Mouse (Mus musculus): ENCODE data around the gene Sft2d1.
"Not testable (repeated sequence)": the region's sequence is repeated elsewhere in the genome, so short reads cannot be mapped to it uniquely, and the experiment has no call there.

Gene Sft2d1

DNA sequence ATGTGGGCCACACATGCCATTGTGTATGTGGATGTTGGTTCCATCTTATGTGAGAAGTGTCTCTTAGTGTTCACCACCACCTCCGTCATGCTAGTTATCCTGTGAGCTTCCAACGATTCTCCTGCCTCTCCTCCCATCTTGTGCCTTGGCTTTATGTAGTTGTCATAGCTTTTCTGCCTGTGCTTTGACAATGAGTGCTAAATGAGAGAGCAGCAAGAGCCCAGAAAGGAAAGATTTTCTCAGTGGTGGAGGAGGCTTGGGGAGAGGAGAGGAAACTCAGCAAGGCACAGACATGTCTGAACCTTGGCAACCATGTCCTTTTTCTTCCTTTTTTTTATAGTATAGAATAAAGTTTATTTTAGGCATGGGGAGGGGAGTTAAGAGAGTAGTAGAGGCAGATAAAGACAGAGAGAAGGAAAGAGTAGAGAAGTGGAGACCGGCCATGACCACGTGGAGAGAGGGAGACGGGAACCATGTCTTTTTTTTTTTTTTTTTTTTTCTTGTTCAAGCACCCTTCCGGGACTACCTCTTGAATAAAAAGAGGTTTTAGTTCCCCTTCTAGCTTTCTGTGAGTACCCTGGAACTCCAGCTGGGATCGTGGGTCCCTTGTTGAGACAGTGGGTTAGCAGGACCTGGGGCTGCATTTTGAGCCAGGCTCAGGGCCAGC is 8.0 kb upstream of the Sft2d1 start:
- no peak for DNase-seq (ENCODE audit: low read depth)

DNA sequence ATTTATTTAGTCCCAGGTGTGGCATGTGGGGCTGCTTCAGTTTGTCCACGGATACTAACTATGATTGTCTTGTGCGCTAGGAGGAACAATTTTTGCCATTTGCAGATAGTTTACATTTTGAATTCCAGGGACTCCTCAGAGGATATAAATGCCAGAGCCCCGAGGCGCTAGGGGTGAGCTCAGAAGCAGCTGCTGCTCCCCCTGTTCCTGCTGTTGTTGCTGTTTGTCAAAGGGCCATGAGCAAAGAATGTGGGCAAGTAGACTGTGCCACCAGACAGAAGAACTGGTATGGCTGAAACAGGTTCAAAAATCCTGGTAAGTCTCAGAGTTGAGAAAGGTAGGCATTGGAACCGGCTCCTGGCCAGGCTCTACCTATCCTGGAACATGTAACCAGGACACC is 7.2 kb upstream of the Sft2d1 start:
- no peak for DNase-seq (ENCODE audit: low read depth)

DNA sequence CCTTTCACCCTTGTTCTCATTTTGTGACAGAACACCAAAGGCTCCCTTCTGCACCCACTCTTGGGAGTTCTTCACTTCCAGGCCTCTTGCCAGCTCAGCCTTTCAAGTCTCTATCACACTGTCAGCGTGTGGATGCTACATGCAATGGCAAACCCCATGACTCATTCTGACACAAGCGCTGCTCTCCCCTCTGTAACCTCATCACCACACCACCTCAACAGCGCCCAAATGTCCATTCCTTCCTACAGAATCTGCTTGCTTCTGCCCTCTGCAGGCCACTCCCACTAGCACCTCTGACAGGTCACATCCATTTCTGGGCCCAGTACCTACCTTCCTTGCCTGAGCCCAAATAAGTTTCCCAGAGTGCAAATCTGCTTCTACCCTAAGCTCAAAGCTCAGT is 5.1 kb upstream of the Sft2d1 start:
- peak; percentile 82 for DNase-seq (ENCODE audit: low read depth)

DNA sequence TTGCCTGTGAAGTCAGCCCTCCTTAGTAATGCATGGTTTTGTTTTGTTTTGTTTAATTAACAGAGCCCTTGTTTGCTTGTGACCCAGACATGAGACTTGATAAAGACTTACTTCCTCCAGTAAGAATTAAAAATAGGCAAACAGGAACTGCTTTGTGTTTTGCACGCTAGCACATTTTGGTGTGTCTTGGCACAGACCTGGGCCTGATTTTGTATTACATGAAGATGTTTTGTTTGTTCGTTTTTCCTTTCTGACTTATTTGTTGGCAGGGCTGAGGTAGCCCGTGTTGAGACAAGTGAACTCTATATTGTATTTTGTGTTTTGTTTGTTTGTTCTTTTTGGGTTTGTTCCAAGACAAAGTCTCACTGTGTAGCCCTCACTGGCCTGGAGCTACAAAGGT is 849 bp downstream of the Sft2d1 start:
- peak; percentile 28 for DNase-seq (ENCODE audit: low read depth)

DNA sequence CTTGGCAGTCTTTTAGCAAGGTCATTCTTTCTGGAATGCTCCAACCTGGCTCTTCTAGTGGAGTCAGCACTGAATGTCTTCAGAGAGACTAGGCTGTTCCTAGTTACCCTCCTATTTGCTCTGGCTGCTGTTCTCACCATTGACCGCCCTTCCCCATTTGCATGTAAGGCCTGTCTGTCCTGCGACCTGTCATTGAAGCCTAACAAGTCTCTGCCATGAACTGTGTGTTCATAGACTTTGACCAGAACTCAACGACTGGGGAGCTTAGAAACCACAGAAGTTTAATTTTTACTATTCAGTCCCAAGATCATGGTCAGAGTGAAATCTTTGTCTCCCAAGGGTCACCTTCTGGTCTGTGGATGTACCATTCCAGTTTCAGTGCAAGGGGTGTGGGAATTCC is 3.1 kb downstream of the Sft2d1 start:
- DNase-seq (ENCODE audit: low read depth) = no peak

DNA sequence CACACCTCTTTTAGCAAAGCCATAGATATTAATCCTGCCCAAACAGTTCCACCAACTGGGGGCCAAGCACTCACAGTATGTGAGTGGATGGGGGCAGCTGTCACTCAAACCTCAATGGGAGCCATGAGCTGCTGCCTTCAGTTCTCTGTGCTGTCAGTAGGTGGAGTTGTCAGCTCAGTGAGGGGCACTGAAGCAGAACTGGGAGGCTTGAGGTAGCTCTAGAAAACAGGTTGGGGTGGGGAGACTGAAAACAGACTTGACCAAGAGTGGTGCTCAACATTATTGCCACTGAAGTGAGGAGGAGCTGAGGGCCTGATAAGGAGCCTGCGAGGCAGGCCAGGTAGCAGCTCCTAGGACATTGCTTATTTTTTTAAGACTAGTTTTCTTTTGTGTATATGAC is 5.3 kb downstream of the Sft2d1 start:
- DNase-seq (ENCODE audit: low read depth) = peak; percentile 57

DNA sequence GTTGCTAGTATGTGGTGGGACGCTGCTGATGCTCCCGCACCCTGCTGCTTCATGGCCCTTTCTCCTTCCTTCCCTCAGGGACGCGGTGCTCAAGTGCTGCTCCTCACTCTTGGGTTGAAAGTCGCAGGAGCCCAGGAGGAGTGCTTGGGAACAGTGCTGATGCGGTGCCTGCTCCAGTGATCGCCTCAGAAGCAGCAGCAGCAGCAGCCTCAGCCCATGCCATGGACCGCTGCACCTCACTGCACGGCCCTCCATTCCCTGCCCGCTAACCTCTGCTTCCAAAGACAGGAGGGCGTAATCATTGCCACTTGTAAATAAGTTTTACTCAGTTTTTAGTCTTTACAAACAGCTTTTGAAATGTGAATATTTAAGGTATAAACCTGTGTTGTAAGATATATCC is 16.0 kb downstream of the Sft2d1 start:
- not testable (repeated sequence) for DNase-seq (ENCODE audit: low read depth)

DNA sequence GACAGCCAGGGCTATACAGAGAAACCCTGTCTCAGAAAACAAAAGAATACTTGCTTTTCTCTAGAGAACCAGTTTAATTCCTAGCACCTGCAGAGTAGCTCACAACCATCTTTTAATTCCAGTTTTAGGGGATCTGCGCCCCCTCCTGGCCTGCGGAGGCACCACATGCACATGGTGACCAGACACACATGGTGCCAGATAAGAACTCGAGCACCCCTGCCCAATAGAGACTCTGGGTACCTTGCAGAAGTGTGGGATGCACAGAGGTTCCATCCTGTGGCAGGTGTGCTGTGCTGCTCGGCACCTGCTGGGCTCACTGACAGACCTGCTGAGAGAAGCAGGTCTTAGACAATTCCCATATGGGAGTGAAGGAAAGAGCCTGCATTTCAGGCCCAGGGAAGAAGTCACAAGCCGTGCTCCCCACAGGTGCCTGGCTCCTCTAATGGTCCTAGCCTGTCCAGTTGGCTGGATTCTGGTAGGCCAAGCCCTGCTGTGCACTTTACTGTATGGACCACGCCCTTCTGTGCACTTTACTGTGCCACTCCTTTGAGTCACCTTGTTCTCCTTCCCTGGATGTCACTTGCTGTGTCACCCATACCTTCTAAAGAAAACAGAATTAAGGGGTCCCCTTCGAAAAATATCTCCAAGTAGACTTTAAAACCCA is 17.7 kb downstream of the Sft2d1 start:
- DNase-seq (ENCODE audit: low read depth) = no peak

DNA sequence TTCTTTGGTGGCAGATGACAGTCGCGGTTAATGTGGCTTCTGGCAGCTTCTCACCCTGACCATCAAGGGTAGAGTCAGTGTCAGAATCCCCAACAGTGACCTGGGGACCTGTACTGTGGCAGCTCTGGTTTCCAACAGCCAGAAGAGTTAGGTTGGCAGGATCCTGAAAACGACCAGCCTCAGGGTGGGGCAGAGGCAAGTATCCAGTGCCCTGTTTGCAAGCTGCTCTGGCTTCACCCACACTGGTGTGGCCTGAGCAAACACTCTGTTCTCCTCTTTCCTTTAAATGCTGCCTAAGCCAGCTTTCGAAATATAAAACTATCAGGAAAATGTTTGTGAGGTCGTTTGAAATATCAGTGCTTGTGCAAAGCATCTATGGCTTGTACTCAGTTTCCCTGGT is 19.7 kb downstream of the Sft2d1 start:
- no peak for DNase-seq (ENCODE audit: low read depth)

DNA sequence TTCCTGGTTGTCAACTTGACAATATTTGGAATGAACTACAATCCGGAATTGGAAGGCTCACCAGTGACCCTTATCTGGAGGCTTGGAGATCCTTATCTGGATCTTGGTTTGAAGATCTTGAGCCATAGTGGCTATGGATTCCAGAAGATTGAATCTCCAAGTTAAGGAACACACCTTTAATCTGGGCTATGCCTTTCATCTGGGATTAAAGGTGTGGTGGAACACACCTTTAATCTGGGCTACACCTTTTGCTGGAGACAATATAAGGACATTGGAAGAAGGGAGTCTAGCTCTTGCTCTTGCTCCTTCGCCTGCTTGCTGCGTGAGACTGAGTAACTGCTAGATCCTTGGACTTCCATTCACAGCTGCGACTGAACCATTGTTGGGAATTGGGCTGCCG is 26.3 kb downstream of the Sft2d1 start, which contains the start of gene Prr18:
Prr18 (plus strand) TSS at position 301 of the 400 bp plus-strand sequence.
- DNase-seq (ENCODE audit: low read depth) = not testable (repeated sequence)

DNA sequence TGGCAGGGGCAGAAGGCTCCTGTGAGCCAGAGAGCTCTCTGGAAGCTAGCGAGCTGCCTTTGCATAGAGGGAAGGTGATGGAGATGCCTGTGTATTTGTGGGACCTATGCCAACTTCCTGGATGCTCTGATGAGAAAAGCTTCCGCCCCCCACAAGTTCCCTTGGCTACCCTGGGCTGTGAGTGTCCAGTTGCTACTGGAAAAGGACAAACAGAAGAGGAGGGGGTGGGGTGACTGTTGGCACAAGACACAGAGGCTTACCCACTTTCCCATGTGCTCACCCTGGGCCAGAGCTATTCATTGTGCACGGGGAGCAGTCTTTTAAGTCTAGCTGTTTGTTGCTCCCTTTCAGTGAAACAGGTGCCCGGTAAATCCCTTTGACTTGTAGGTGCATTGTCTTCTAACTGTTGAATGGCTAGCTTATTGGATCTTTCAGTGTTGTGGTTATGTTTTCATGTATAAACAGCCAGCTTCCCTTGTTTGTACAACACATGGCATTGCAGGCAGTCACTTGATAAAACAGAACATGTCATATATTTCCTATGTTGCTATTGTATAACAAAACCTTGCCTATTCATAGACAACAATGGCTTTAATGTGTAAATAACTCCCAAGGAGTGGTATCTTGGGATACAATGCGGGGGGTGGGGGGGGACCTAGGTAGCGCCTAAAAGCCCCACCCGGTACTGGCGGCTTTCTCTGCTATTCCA is 28.9 kb downstream of the Sft2d1 start:
- DNase-seq (ENCODE audit: low read depth) = no peak

DNA sequence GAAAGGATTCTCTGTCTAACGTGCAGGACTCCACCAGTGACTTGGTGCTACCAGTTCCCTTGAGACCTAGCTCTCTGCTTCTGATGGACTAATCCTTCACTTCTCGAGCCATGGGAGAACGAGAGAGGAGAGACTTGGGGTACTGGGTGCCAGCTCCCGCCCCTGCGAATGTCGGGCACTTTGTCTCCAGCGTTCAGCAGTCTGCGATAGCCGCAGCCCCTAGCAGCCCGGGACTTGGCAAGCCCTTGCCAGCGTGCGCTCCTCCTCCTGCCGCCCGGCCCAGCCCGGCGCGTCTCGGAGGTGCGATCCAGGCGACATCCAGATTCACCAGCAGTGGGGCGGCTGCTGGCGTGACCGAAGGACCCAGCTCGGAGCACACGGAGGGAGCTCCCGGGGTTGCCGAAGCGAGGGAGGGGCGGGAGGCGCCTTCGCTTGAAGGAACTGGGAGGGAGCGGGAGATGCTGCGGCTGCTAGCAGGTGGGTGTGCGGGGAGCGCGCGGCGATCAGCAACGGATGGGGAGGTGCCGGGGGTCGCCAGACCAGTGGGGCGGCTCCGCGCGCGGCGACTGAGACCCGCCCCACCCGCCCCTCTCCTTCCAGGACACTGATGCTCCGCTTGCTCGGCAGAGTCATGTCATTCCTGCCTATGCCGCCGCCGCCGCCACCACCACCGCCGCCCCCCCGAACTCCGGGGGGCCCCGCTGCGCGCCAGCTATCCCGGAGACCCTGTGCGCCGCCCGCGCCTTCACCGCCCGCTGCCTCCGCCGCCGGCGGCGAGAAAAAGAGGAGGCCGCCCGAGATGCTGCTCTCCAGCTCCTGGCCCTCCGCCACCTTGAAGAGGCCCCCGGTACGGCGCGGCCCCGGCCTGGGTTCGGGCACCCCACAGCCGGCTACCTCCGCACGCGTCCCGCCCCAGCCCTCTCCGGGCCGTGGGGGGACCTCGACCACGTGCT is 29.8 kb downstream of the Sft2d1 start:
- DNase-seq (ENCODE audit: low read depth) = no peak

DNA sequence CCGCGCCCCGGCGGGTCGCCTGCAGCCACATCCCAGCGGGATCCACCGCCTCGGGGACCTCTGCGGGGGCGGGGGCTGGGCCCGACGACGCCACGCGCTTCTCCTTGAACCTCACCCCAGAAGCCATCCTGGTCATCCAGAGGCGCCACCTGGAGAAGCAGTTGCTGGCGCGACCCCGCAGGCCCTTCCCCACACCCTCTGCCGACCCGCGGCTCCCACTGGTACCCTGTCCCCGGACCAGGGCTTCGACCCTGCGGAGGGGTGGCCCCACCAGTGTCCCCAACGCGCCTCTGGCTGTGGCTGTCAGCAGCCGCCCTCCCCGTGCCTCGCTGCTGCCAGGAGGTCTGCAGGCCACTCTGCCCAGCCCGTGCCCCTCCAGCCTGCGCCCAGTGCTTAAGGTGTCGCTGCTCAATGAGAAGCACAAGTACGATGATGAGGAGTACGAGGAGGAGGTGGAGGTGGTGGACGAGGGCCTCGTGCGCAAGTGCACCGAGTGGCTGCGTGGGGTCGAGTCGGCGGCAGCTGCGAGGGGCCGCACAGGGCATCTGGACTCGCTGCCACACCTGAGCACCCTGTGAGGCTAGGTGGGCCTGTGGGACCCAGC is 30.6 kb downstream of the Sft2d1 start:
- no peak for DNase-seq (ENCODE audit: low read depth)

DNA sequence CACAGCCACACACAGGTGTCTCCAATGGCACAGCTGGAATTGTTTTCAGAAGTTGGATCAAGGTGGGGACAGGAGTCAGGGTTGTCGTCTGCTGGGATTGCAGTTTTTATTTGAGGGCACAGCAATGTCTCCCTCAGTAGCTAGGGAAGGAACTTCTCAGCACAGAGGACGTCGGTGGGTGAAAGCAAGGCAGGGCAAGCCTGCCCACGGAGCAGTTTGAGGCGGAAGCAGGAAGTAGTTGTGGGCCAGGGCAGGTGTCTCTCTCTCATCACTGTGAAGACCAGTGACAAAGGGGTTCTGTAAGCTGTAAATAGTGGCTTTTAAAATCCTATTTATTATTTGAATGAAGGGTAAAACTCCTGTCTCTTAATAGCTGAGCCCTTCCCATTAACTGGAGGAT is 31.8 kb downstream of the Sft2d1 start:
- peak; percentile 43 for DNase-seq (ENCODE audit: low read depth)

DNA sequence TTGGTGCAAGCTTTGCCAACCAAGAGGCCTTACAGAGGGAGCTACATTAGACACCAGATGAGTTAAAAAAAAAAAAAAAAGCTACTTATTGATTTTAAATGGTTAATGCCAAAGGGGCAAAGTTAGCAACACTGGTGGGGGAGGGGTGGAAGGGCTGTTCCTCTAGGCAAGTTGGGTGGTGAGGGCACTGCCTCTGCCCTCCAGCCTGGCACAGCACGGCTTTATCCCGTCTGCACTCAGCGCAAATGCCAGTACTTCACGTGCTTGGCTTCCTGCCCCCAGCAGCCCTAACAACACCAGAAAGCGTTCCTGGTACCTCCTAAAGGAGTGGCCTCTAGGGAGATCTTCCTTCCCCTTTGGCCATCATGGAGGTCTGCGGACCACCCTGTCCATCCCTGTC is 32.5 kb downstream of the Sft2d1 start:
- DNase-seq (ENCODE audit: low read depth) = no peak

DNA sequence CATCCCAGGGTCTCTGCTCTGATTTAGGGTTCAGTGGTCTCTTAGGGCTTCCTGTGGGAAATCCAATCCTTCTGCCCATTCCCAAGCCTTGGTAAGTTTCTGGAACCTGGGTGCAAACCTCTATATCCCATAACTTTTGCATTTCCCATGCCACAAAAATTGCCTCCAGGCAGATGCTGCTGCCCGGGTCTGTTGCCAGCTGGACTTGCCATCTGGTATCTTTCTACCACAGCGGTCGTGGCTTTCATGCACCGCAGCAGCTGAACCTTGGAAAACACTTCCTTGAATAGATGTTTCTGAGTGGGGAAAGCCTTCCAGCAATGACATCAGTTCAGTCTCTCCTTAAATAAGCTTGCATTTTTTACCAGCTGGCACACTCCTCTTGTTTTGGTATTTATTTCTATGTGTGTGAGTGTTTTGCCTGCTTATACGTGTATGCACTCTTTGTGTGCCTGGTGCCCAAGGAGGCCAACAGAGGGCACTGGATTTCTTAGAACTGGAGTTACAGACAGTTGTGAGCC is 36.9 kb downstream of the Sft2d1 start:
- DNase-seq (ENCODE audit: low read depth) = peak; percentile 10

DNA sequence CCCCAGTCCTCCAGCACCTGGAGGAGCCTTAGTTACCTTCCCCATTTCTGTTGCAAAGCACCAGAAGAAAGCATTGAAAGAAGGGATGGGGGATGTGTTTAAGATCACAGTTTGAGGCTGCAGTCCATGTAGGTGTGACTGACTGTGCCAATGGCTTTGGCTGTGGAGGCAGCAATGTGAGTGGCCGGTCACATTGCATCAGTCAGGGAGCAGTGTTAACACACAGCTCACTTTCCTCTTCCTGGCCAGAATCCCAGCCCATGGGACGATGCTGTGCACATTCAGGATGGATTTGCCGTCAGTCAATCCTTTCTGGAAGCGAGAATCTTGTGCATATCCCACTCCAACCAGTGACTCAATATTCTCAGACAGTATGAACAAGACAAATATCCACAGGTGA is 38.0 kb downstream of the Sft2d1 start:
- no peak for DNase-seq (ENCODE audit: low read depth)

DNA sequence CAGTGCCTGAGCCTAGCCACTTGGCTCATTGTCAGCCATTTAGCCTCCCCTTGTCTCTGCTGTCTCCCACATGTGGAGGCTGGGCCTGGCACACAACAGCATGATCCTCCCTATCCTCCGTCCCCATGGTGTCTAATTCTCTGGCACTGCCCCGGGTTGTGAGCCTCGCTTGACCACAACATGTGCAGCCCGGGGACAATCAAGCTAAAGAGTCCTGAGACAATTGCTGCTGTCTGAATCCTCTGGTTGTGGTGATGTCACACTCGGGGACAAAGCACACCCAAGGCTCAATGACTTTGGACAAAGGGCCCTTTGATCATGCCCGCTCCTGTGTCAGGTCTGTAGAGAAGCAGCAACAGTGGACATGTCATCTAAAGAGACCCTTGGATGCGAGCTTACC is 40.2 kb downstream of the Sft2d1 start:
- DNase-seq (ENCODE audit: low read depth) = no peak

DNA sequence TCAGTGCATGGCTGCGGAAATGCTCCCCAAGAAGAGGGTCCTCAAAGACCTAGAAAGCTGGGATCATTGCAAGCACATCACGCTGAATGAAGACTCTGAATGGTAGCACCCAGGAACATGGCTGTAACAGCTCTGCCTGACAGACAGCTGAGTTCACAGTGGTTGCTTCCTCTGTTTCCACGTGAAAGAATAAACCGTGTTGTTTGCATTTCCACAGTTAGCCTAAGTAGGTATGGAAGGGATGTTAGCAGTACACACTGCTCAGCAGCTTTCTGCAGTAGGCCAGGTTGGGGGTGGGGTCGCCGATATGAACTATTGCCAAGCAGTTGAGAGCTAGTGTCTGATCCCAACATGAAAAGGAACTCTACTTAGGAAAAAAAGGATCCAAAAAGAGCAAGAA is 44.8 kb downstream of the Sft2d1 start, which contains the start of gene T2:
T2 (plus strand) TSS at position 301 of the 400 bp plus-strand sequence.
- no peak for DNase-seq (ENCODE audit: low read depth)

DNA sequence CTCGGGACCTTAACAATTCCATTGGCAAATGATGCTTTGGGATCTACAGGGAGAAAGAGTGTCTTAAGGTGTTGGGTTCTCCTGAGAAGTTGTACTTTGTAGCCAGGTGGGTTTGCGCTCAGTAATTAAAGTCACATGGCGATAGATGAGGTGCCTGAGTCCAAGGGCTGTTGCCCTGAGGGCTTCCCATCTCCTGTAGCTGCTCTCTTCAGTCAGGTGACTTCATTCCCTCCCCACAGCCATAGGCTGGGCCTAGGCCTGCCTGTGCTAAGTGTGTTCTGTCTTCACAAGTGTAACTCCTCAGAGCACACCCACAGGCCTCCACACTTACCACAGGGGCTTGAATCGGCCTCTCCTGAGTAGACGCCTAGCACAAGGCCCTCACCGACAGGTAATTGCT is 46.6 kb downstream of the Sft2d1 start:
- DNase-seq (ENCODE audit: low read depth) = no peak

DNA sequence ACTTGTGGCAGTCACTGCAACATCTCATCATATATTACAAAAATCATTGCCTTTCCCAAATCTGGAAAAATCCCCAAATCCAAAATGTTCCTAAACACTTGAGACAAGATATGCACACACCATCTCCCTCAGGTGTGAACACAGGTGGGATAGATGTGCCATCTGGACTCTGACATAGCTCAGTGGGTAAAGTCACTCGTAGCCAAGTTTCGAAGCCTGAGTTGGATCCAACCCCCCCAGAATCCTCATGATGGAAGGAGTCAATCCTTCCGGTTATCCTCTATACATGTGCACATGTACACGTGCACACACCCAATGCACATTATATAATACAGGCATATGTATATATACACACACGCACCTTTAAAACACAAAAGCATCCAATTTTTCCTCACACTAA is 50.0 kb downstream of the Sft2d1 start:
- DNase-seq (ENCODE audit: low read depth) = no peak

All from 416B (cell line).